Mouse (Mus musculus) hindbrain, embryonic 14.5 days (tissue): ENCODE data around the gene Hilpda. TPM values are rescaled to one million over a fixed set of nuclear protein-coding genes. Genes with fewer than 3 reads are reported as not detected.

Source experiments
- ATAC-seq: fragments of 200-750 bp; cut with Nextera tagmentation; 2 replicates; pipeline ENCODE4 v1.8.0; 2017; ENCODE audit warnings: moderate number of reproducible peaks, mild to moderate bottlenecking, moderate TSS enrichment, moderate library complexity; ENCODE audit not compliant: low FRiP score
- DNase-seq: peaks from one replicate; pipeline ENCODE4 v3.0.0-alpha.2; 2015; ENCODE audit warnings: low spot score
- H3K27ac ChIP-seq: fragments of 300-500 bp; sonication (generic); 2 replicates; pipeline ENCODE4 v1.5.1; 2014; ENCODE audit warnings: mild to moderate bottlenecking, moderate library complexity
- H3K27me3 ChIP-seq: fragments of 300-500 bp; sonication (generic); 2 replicates; pipeline ENCODE4 v1.6.1; 2014; ENCODE audit warnings: mild to moderate bottlenecking, low read length, mixed read lengths; ENCODE audit not compliant: control insufficient read depth, insufficient read depth
- H3K36me3 ChIP-seq: fragments of 300-500 bp; sonication (generic); replicated peaks from 2 replicates; pipeline ENCODE4 v1.6.1; 2014; ENCODE audit not compliant: control insufficient read depth, insufficient read depth
- H3K4me1 ChIP-seq: fragments of 300-500 bp; sonication (generic); replicated peaks from 2 replicates; pipeline ENCODE4 v1.6.1; 2014; ENCODE audit warnings: antibody characterized with exemption, low read length, mixed read lengths; ENCODE audit not compliant: control insufficient read depth, insufficient read depth
- H3K4me2 ChIP-seq: fragments of 300-500 bp; sonication (generic); replicated peaks from 2 replicates; pipeline ENCODE4 v1.6.1; 2014; ENCODE audit warnings: mild to moderate bottlenecking, moderate library complexity
- H3K4me3 ChIP-seq: fragments of 300-500 bp; sonication (generic); replicated peaks from 2 replicates; pipeline ENCODE4 v1.5.1; 2014; ENCODE audit warnings: mild to moderate bottlenecking, low read length
- H3K9ac ChIP-seq: fragments of 300-500 bp; sonication (generic); 2 replicates; pipeline ENCODE4 v1.6.1; 2014
- H3K9me3 ChIP-seq: fragments of 300-500 bp; sonication (generic); 2 replicates; pipeline ENCODE4 v1.6.1; 2016; ENCODE audit warnings: low read length; ENCODE audit not compliant: control insufficient read depth
- WGBS: fragments of 180-500 bp; shearing (Covaris S2); extraction: QIAGEN DNeasy Blood & Tissue Kit; methylation state at CpG from one replicate; pipeline ENCODE4 v1.1.7; 2014; 5-methylcytosine and 5-hydroxymethylcytosine counted together
- polyA plus RNA-seq: library from polyadenylated mRNA; unstranded; fragments of >200 nt; fragmentation: Nextera tagmentation; extraction: Ambion mirVana; gene quantifications from 2 replicates; pipeline ENCODE4 v1.2.1, GENCODE M21; 2014

Gene Hilpda
- polyA plus RNA-seq, 1 experiment from 2014 or later, result 34.2 TPM

GRCm38 (mm10) chr6:29287944-29288343 is 15.7 kb downstream of the Hilpda start:
- 52% methylated on average over 5 of the region's 5 CpGs for WGBS
- ATAC-seq, result no peak
- Histone ChIP-seq H3K9me3 (no peaks in the 10 kb centered on the region), H3K36me3 (no peaks in the 10 kb centered on the region), H3K4me1 (no peaks in the 10 kb centered on the region), H3K4me3 (no peak overlapping the region), H3K4me2 (no peak overlapping the region), H3K27ac (no peak overlapping the region), H3K9ac (no peak overlapping the region), H3K27me3 (no peaks in the 10 kb centered on the region)
- no peak for DNase-seq

- 57% methylated on average over 6 of the region's 6 CpGs for WGBS
- H3K4me3 ChIP-seq, result no peak overlapping the region
- H3K27me3 ChIP-seq, result no peaks in the 10 kb centered on the region
- no peaks in the 10 kb centered on the region for H3K9me3 ChIP-seq
- DNase-seq (no peak), ATAC-seq (no peak)
- H3K27ac ChIP-seq, result no peak overlapping the region
- no peak overlapping the region for H3K9ac ChIP-seq
- H3K36me3 ChIP-seq, result no peaks in the 10 kb centered on the region
- no peak overlapping the region for H3K4me2 ChIP-seq
- no peaks in the 10 kb centered on the region for H3K4me1 ChIP-seq
Observed at GRCm38 (mm10) chr6:29288651-29289050, 16.4 kb downstream of the Hilpda start.

DNA sequence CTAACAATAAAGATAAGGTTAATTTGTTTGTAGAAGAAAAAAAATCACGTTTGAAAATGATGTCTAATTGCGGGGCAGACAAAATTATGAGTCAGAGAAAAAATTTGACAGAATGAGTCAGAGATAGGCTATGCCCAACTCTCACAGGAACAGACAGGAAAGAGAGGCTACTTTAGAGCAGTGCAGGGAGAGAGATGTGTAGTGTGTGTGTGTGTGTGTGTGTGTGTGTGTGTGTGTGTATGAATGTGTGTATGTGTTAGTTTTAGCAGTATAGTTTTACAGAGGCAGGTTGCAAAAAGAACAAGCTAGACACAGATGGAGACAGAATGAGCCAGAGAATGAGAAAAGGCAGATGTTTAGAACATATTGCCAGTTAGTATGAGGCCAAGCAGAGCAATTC is 26.8 kb downstream of the Hilpda start:
- WGBS, result 77% methylated on average over 2 of the region's 2 CpGs
- ATAC-seq, result no peak

GRCm38 (mm10) chr6:29303251-29303650 is 31.0 kb downstream of the Hilpda start:
- H3K4me3 ChIP-seq, result no peak overlapping the region
- H3K27me3 ChIP-seq, result no peaks in the 10 kb centered on the region
- no peak overlapping the region for H3K9ac ChIP-seq
- no peak for ATAC-seq
- no peak overlapping the region for H3K4me2 ChIP-seq
- no peaks in the 10 kb centered on the region for H3K36me3 ChIP-seq
- no peak overlapping the region for H3K27ac ChIP-seq
- H3K4me1 ChIP-seq, result no peaks in the 10 kb centered on the region
- H3K9me3 ChIP-seq, result no peaks in the 10 kb centered on the region
- DNase-seq, result no peak

More for the DNA sequence above, 26.8 kb downstream of the Hilpda start:
- Histone ChIP-seq H3K4me2 (no peak overlapping the region), H3K9ac (no peak overlapping the region), H3K4me3 (no peak overlapping the region), H3K27me3 (no peaks in the 10 kb centered on the region), H3K36me3 (no peaks in the 10 kb centered on the region), H3K27ac (no peak overlapping the region), H3K4me1 (no peaks in the 10 kb centered on the region), H3K9me3 (no peaks in the 10 kb centered on the region)
- no peak for DNase-seq

- ATAC-seq, result no peak
Observed at GRCm38 (mm10) chr6:29303726-29304125, 31.4 kb downstream of the Hilpda start.

GRCm38 (mm10) chr6:29305462-29305861 is 33.2 kb downstream of the Hilpda start:
- H3K36me3 ChIP-seq, result no peaks in the 10 kb centered on the region
- no peak overlapping the region for H3K4me3 ChIP-seq
- DNase-seq (no peak), ATAC-seq (no peak)
- H3K4me2 ChIP-seq, result no peak overlapping the region
- no peaks in the 10 kb centered on the region for H3K9me3 ChIP-seq
- no peaks in the 10 kb centered on the region for H3K4me1 ChIP-seq
- 93% methylated on average over 4 of the region's 4 CpGs for WGBS
- no peak overlapping the region for H3K27ac ChIP-seq
- no peaks in the 10 kb centered on the region for H3K27me3 ChIP-seq
- H3K9ac ChIP-seq, result no peak overlapping the region

More at GRCm38 (mm10) chr6:29303726-29304125, 31.4 kb downstream of the Hilpda start:
- no peaks in the 10 kb centered on the region for H3K27me3 ChIP-seq
- H3K36me3 ChIP-seq, result no peaks in the 10 kb centered on the region
- no peaks in the 10 kb centered on the region for H3K4me1 ChIP-seq
- DNase-seq, result no peak
- H3K9me3 ChIP-seq, result no peaks in the 10 kb centered on the region
- no peak overlapping the region for H3K4me3 ChIP-seq
- no peak overlapping the region for H3K4me2 ChIP-seq
- WGBS, result 43% methylated on average over 5 of the region's 5 CpGs
- H3K9ac ChIP-seq, result no peak overlapping the region
- no peak overlapping the region for H3K27ac ChIP-seq

DNA sequence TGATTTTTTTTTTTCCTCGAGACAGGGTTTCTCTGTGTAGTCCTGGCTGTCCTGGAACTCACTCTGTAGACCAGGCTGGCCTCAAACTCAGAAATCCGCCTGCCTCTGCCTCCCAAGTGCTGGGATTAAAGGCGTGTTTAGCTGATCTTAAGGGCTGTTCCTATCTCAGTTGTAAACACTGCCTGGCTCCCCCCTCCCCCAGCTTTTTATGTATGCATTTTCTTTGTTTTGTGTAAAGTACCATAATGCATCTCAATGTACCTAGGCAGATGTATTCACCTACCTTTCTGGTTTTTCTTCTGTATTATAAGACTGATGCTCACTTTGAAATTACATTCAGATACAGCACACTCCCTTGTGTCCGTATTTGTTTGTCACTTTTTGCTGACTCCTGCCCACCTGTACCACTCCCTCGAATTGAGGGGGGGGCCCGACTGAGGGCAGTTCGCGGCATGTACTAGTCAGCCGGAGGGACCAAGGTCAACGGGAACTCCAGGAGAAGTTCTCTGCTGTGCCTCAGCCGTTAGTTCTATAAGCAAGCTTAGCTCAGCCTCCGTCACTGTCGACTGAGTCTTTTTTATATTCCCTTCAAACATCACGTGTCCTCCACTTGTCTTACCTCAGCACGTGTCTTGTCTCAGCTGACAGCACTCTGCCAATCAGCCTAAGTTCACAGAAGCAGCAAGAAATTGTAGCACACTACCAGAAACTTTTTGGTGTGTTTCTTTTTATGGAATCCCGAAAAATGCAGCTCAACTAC is 36.7 kb downstream of the Hilpda start:
- no peaks in the 10 kb centered on the region for H3K27me3 ChIP-seq
- no peak for ATAC-seq
- no peaks in the 10 kb centered on the region for H3K9me3 ChIP-seq
- DNase-seq, result no peak
- H3K4me1 ChIP-seq, result no peaks in the 10 kb centered on the region
- WGBS, result 85% methylated on average over 16 of the region's 16 CpGs
- no peaks in the 10 kb centered on the region for H3K36me3 ChIP-seq
- H3K4me3 ChIP-seq, result no peak overlapping the region
- H3K9ac ChIP-seq, result no peak overlapping the region
- H3K27ac ChIP-seq, result no peak overlapping the region
- no peak overlapping the region for H3K4me2 ChIP-seq

- H3K9me3 ChIP-seq, result no peaks in the 10 kb centered on the region
- 68% methylated on average over 14 of the region's 14 CpGs for WGBS
- ATAC-seq, result no peak
- no peak overlapping the region for H3K4me2 ChIP-seq
- H3K36me3 ChIP-seq, result no peaks in the 10 kb centered on the region
- no peak overlapping the region for H3K4me3 ChIP-seq
- no peak overlapping the region for H3K27ac ChIP-seq
- no peak for DNase-seq
- H3K27me3 ChIP-seq, result no peaks in the 10 kb centered on the region
- no peak overlapping the region for H3K9ac ChIP-seq
- H3K4me1 ChIP-seq, result no peaks in the 10 kb centered on the region
Observed at GRCm38 (mm10) chr6:29313690-29314202, 41.5 kb downstream of the Hilpda start.

- Histone ChIP-seq H3K9ac (no peak overlapping the region), H3K4me3 (no peak overlapping the region), H3K27me3 (no peaks in the 10 kb centered on the region), H3K27ac (no peak overlapping the region), H3K36me3 (no peaks in the 10 kb centered on the region), H3K4me1 (no peaks in the 10 kb centered on the region), H3K4me2 (no peak overlapping the region), H3K9me3 (no peaks in the 10 kb centered on the region)
- WGBS, result 78% methylated on average over 2 of the region's 2 CpGs
- DNase-seq, result no peak
- no peak for ATAC-seq
Observed at GRCm38 (mm10) chr6:29317286-29317685, 45.0 kb downstream of the Hilpda start.
